ENCODE assay signal across 17 mouse cellular contexts in the genomic region with DNA sequence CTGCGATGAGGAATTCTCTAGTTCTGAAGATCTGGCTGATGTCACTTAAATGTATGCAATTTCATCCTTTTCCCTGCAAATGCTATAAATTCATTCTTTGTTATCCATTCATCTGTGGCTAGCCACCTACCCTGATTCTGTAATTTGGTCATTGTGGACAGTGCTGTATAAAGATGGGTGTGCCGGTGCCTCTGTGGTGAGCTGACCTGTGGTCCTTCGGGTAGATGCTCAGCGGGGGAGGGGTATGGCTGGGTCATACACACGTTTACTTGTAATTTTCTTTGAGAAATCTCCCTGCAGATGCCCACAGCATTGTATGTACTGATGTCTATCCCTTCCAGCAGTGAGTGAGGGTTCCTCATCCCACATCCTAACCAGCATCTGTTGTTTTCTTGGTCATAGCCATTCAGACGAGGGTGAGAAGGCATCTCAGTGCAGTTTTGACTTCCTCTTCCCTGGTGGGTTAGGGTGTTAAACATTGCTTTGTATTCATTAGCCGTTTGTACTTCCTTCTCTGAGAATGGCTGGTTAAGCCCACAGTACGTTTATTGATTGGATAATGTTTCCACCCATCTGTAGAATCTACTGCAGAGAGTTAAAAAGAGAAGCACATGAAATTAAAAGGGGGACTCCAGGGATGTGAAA.
DNase-seq lines count a peak whose midpoint lies in the region; ATAC-seq lines count a peak whose summit lies in the region.
"Had no signal": no experiment of that assay in that cellular context is flagged by ENCODE, and none has a peak within 500 bp of the region (broad histone marks: within the 10 kb centered on the region; RNA-seq: fewer than 3 reads in every experiment).

No protein-coding gene starts in this region.

- H3K27me3 ChIP-seq in heart, embryonic 11.5 days (ENCODE audit: control insufficient read depth, insufficient read depth, low read length) = no peaks in the 10 kb centered on the region
- no peaks in the 10 kb centered on the region for H3K27me3 ChIP-seq in midbrain, embryonic 11.5 days (ENCODE audit: control insufficient read depth, insufficient read depth, low read length)
- H3K27me3 ChIP-seq in midbrain, embryonic 14.5 days (ENCODE audit: control insufficient read depth, insufficient read depth, low read length) = no peaks in the 10 kb centered on the region
- H3K27me3 ChIP-seq: CH12.LX; embryonic facial prominence, embryonic 15.5 days; hindbrain, embryonic 15.5 days had no signal

- H3K36me3 ChIP-seq in heart, embryonic 11.5 days (ENCODE audit: control insufficient read depth, insufficient read depth, low read length) = no peaks in the 10 kb centered on the region
- no peaks in the 10 kb centered on the region for H3K36me3 ChIP-seq in midbrain, embryonic 11.5 days (ENCODE audit: control insufficient read depth, insufficient read depth, low read length)
- H3K36me3 ChIP-seq in midbrain, embryonic 14.5 days (ENCODE audit: control insufficient read depth, insufficient read depth, low read length) = no peaks in the 10 kb centered on the region
- H3K36me3 ChIP-seq: embryonic facial prominence, embryonic 15.5 days; forebrain, embryonic 10.5 days; heart, embryonic 10.5 days; hindbrain, embryonic 15.5 days had no signal

- no peak overlapping the region for H3K4me2 ChIP-seq in heart, embryonic 11.5 days
- H3K4me2 ChIP-seq in midbrain, embryonic 11.5 days = no peak overlapping the region
- H3K4me2 ChIP-seq in midbrain, embryonic 14.5 days (ENCODE audit: low read length) = no peak overlapping the region
- H3K4me2 ChIP-seq: embryonic facial prominence, embryonic 15.5 days; hindbrain, embryonic 15.5 days had no signal

- no peak overlapping the region for H3K27ac ChIP-seq in heart, embryonic 11.5 days (ENCODE audit: low read depth, low read length)
- H3K27ac ChIP-seq in midbrain, embryonic 11.5 days (ENCODE audit: low read depth, low read length) = no peak overlapping the region
- H3K27ac ChIP-seq in midbrain, embryonic 14.5 days (replicated peaks; ENCODE audit: low read depth, low read length) = no peak overlapping the region
- H3K27ac ChIP-seq: embryonic facial prominence, embryonic 15.5 days; forebrain, embryonic 10.5 days; heart, embryonic 10.5 days; hindbrain, embryonic 15.5 days had no signal

- DNase-seq in heart, adult 11 months = peak; percentile 61
- peak; percentile 71 for DNase-seq in midbrain, embryonic 11.5 days (ENCODE audit: low spot score, missing footprints)
- DNase-seq in midbrain, embryonic 14.5 days = no peak
- no peak for DNase-seq in urinary bladder, postnatal 36 days (ENCODE audit: low spot score in 2 of 2)
- no peak for DNase-seq in kidney, adult 8-10 months
- DNase-seq: adrenal gland, postnatal 36 days; embryo, embryonic 11 days; gastrocnemius, adult 2 months had no signal

- H3K9me3 ChIP-seq in heart, embryonic 11.5 days (replicated peaks; ENCODE audit: control insufficient read depth, low read length) = no peaks in the 10 kb centered on the region
- H3K9me3 ChIP-seq in midbrain, embryonic 11.5 days (ENCODE audit: control insufficient read depth, low read length) = no peaks in the 10 kb centered on the region
- H3K9me3 ChIP-seq in midbrain, embryonic 14.5 days (ENCODE audit: control insufficient read depth, low read length) = no peaks in the 10 kb centered on the region
- H3K9me3 ChIP-seq: embryonic facial prominence, embryonic 15.5 days; forebrain, embryonic 10.5 days; heart, embryonic 10.5 days; hindbrain, embryonic 15.5 days had no signal

- no peak overlapping the region for H3K4me3 ChIP-seq in heart, embryonic 11.5 days (ENCODE audit: low read depth, low read length)
- no peak overlapping the region for H3K4me3 ChIP-seq in midbrain, embryonic 11.5 days (ENCODE audit: low read depth, low read length)
- H3K4me3 ChIP-seq in midbrain, embryonic 14.5 days (replicated peaks; ENCODE audit: low read depth, low read length) = no peak overlapping the region
- H3K4me3 ChIP-seq: embryonic facial prominence, embryonic 15.5 days; erythroblast, embryonic 14.5 days; forebrain, embryonic 10.5 days; gastrocnemius, adult 2 months; heart, embryonic 10.5 days; hindbrain, embryonic 15.5 days had no signal

- H3K4me1 ChIP-seq in heart, embryonic 11.5 days (ENCODE audit: control insufficient read depth, insufficient read depth, low read length) = peaks cover 12% of the 10 kb centered on the region; the same call in 1 of the 2 replicates
- no peaks in the 10 kb centered on the region for H3K4me1 ChIP-seq in midbrain, embryonic 11.5 days (ENCODE audit: control insufficient read depth, insufficient read depth, low read length)
- H3K4me1 ChIP-seq in midbrain, embryonic 14.5 days (ENCODE audit: control insufficient read depth, insufficient read depth, low read length) = no peaks in the 10 kb centered on the region
- H3K4me1 ChIP-seq: hindbrain, embryonic 15.5 days had no signal

- ATAC-seq in heart, embryonic 11.5 days (replicated peaks; ENCODE audit: insufficient number of reproducible peaks, low FRiP score, low TSS enrichment) = no peak
- ATAC-seq in midbrain, embryonic 11.5 days (ENCODE audit: low FRiP score) = no peak
- no peak for ATAC-seq in midbrain, embryonic 14.5 days (ENCODE audit: low FRiP score, low TSS enrichment)
- peak; percentile 58 for ATAC-seq in granulocyte monocyte progenitor cell, adult 5-6 weeks (replicated peaks; ENCODE audit: poor library complexity, severe bottlenecking)
- ATAC-seq: intestine, postnatal 0 days had no signal

- H3K9ac ChIP-seq in heart, embryonic 11.5 days (ENCODE audit: low read depth, low read length) = no peak overlapping the region
- no peak overlapping the region for H3K9ac ChIP-seq in midbrain, embryonic 11.5 days (ENCODE audit: low read length)
- no peak overlapping the region for H3K9ac ChIP-seq in midbrain, embryonic 14.5 days (replicated peaks; ENCODE audit: low read length)
- H3K9ac ChIP-seq: embryonic facial prominence, embryonic 15.5 days; hindbrain, embryonic 15.5 days had no signal

- WGBS in heart, embryonic 11.5 days (ENCODE audit: insufficient replicate concordance) = 74% methylated on average over 8 of the region's 8 CpGs
- 75% methylated on average over 8 of the region's 8 CpGs for WGBS in midbrain, embryonic 11.5 days
- WGBS in midbrain, embryonic 14.5 days = 77% methylated on average over 8 of the region's 8 CpGs

Comparison
In these comparisons a context has a peak if more than half of its experiments do, and no peak if none do; other contexts are left out.
1. DNase-seq: peak in heart, adult 11 months (single experiment) and midbrain, embryonic 11.5 days (single experiment); none in midbrain, embryonic 14.5 days (single experiment), urinary bladder, postnatal 36 days (0 of 2) and kidney, adult 8-10 months (0 of 2).